Mouse (Mus musculus) adrenal gland, adult 10 weeks (tissue): ENCODE data around the gene H2-D1. TPM values are rescaled to one million over a fixed set of nuclear protein-coding genes. Genes with fewer than 3 reads are reported as not detected.

Experiments used
- polyA plus RNA-seq: library from polyadenylated mRNA; stranded (reverse); fragments of 350-450 nt; fragmentation: Illumina TruSeq; extraction: RNeasy Lipid Tissue Mini Kit (QIAGEN cat#74804); gene quantifications from one replicate; pipeline ENCODE4 v1.2.3, GENCODE M21; 2014; ENCODE audit warnings: low read depth, low replicate concordance

The H2-D1 gene
- 42.0 TPM for polyA plus RNA-seq

DNA sequence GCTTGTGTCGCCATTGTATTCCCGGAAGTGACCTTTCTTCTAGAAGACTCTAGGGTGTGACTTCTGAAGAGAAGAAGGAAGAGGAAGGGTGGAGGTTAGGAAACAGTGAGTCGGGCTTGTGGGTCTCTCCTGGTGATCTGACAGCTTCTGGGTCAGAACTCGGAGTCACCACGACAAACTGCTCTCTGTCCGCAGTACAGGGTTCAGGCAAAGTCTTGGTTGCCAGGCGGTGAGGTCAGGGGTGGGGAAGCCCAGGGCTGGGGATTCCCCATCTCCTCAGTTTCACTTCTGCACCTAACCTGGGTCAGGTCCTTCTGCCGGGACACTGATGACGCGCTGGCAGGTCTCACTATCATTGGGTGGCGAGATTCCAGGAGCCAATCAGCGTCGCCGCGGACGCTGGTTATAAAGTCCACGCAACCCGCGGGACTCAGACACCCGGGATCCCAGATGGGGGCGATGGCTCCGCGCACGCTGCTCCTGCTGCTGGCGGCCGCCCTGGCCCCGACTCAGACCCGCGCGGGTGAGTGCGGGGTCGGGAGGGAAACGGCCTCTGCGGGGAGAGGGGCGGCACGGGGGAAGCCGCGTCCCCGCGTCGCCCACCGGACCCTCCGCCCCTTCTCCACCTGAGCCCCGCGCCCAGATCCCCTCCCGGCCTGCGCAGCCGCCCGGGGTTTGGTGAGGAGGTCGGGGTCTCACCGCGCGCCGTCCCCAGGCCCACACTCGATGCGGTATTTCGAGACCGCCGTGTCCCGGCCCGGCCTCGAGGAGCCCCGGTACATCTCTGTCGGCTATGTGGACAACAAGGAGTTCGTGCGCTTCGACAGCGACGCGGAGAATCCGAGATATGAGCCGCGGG lies at the start of gene H2-D1:
H2-D1 (plus strand) TSS at position 67 of the 859 bp plus-strand sequence.

DNA sequence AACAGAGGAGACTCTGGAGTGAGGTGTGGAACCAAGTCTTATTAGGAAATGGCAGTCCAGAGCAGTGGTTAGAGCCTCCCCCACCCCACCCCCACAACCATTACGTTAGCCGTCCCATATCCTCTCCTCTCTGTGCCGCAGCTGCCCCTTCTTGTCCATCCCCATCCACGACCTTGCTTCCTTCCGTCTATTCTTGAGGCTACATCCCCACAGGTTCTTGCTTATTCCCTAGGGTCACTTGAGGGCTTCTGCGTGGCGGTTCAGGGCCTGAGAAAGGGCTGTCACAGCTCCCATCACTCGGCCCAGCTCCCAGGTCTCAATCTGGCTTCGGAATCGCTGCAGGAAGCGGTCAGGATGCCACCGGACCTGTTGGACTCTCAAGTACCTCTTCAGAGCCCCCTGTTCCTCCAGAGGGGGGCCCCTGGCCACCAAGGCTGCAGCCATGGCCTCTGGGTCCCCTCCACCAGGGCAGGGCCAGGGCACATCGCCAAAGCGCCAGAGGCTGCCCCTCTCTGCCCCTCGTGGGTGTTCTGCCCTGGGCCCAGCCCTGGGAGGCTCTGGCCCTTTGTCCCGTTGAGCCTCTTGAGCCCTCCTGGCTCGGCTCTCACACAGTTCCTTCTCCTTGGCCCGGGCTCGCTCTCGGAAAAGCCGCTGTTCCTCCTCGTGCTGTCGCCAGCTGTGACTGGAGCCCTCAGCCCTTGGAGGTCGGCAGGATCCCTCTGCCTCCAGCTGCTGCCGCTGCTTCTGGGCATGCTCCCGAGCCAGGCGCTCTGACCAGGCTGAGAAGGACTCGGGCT lies 42.2 kb upstream of the H2-D1 start, which contains the start of gene Gm16181:
Gm16181 (plus strand) TSS at position 679 of the 797 bp plus-strand sequence.

DNA sequence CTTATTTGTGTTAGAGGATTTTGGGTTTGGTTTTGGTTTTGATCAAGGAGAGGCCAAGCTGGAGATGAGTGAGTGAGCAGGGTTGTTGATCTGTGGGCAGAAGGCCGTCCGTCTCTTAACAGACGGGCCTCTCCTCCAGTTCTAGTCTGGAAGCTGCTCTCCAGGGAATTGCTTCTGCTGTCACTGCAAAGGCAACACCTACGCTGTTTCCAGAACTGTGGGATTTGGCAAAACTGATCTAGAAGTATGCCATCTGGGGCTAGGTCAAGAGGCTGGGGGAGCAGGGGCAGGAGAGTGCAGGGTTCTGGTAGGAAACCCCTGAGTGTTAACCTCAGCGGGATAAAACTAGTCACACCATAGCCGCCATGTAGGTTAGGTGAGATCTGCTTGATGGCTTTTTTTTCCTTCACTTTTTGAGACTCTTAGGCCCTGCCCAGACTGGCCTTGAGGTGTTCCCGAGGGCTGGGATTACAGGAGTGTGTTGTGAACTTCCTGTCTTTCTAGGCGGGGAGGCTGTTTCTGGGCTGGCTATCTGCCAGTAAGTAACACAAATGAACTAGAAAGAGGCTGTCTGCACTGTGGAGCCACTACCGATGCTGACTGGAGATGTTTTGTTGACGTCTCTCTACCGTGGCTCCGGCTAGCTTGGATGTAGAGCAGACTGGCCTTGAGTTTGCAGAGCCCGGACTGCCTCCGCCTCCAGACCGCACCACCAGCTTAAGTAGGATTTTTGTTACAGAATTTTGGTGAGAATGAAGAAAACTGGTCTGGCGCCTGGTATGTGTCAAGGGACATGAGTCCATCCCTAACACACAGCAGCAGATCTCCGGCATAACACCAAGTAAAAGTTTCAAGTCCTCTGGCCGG lies 29.2 kb upstream of the H2-D1 start, which contains the start of gene Atp6v1g2:
Atp6v1g2 (plus strand) TSS at position 547 of the 867 bp plus-strand sequence.

DNA sequence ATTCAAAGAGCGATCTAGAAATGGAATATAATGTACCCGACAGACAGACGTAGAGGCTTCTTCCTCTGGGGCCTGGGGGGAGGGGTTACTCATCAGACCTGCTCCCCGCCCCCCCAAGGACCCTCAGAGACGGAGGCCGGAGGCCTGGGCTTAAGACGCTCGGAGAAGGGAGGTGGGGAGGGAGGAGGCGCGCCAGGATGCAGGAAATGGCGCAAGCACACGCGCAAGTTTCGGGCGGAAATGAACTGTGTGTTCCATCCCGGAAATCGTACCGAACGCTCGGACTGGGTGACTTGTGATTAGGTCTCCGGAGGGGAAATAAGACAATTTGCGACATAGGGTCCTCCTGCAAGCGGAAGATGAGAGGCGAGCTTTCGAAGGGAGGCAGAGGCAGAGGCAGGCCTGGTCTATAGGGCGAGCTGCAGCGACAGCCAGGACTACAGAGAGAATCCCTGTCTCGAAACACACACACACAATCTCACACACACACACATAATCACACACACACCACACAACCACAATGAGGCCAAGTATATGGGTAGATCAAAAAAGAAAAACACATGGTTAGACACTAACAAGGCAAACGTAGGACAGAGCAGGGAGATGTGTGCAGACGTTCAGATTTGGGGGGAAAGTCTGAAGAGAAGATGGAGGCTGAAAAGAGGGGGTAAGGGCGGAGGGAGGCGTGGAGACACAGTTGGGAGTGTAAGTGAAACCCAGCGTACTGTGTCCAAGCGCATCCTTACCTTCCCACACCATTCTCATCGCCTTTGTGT lies 26.7 kb upstream of the H2-D1 start, which contains the start of gene Nfkbil1:
Nfkbil1 (minus strand) TSS at position 179 of the 776 bp plus-strand sequence.

DNA sequence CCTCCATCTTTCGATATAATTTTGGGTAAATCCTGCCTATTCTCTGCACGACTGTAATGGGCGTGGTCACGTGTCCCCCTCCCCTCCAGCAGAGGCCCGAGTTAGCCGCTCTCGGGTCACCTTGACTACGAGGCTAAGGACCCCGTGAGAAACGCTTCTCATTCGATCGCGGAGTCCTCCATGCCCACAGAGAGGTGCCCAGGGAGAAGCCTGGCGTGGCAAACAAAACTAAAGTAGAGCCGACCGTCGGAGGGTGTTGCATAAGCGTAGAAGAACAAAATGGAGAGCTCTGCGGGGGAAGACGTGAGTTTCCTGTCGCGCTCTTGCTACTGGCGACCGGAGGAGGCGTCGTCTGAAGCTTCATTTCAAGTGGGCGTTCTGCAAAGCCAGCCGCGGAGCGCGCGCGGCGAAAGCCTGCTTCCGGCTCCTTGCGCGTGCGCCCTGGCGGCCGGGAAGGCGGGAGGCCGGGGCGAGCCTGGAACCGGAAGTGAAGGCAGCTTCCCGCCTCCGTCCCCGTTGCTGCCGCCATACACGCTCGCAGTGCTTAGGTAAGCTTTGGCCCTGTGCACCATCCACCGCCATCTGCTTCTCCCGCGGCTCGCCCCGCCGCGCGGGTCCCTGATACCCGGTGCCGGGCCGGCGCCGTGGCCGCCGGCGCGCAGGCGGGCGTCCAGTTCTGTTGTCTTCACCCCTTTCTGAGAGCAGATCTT lies 21.1 kb upstream of the H2-D1 start, which contains the start of gene Ddx39b:
Ddx39b (plus strand) TSS at position 442 of the 710 bp plus-strand sequence.

Other genes starting within 250 kb of the H2-D1 start
- not detected for gene Vwa7, start 246.2 kb upstream of the H2-D1 start, polyA plus RNA-seq
- gene Sapcd1, start 234.7 kb upstream of the H2-D1 start, polyA plus RNA-seq, result not detected
- gene Msh5, start 216.0 kb upstream of the H2-D1 start, polyA plus RNA-seq, result not detected
- 23.6 TPM for gene Clic1, start 212.8 kb upstream of the H2-D1 start, polyA plus RNA-seq
- not detected for gene Ddah2, start 203.7 kb upstream of the H2-D1 start, polyA plus RNA-seq
- not detected for gene Ly6g6c, start 197.3 kb upstream of the H2-D1 start, polyA plus RNA-seq
- gene Mpig6b, start 196.5 kb upstream of the H2-D1 start, polyA plus RNA-seq, result not detected
- gene Ly6g6e, start 185.8 kb upstream of the H2-D1 start, polyA plus RNA-seq, result not detected
- gene Ly6g6d, start 184.7 kb upstream of the H2-D1 start, polyA plus RNA-seq, result not detected
- gene Ly6g6f, start 177.1 kb upstream of the H2-D1 start, polyA plus RNA-seq, result not detected
- gene Abhd16a, start 173.5 kb upstream of the H2-D1 start, polyA plus RNA-seq, result 4.8 TPM
- gene Ly6g5c, start 154.5 kb upstream of the H2-D1 start, polyA plus RNA-seq, result not detected
- gene Ly6g5b, start 147.3 kb upstream of the H2-D1 start, polyA plus RNA-seq, result not detected
- 1.4 TPM for gene Gpank1, start 141.3 kb upstream of the H2-D1 start, polyA plus RNA-seq
- gene Csnk2b, start 140.7 kb upstream of the H2-D1 start, polyA plus RNA-seq, result 163 TPM
- 1.3 TPM for gene D17H6S53E, start 136.4 kb upstream of the H2-D1 start, polyA plus RNA-seq
- not detected for gene Apom, start 130.7 kb upstream of the H2-D1 start, polyA plus RNA-seq
- gene Bag6, start 127.6 kb upstream of the H2-D1 start, polyA plus RNA-seq, result 11.5 TPM
- 7.2 TPM for gene Prrc2a, start 97.8 kb upstream of the H2-D1 start, polyA plus RNA-seq
- gene Aif1, start 86.7 kb upstream of the H2-D1 start, polyA plus RNA-seq, result 8.7 TPM
- not detected for gene Lst1, start 74.3 kb upstream of the H2-D1 start, polyA plus RNA-seq
- gene Ltb, start 68.3 kb upstream of the H2-D1 start, polyA plus RNA-seq, result not detected
- not detected for gene Tnf, start 60.7 kb upstream of the H2-D1 start, polyA plus RNA-seq
- not detected for gene Lta, start 57.4 kb upstream of the H2-D1 start, polyA plus RNA-seq
- not detected for gene Gm16181, start 41.9 kb upstream of the H2-D1 start, polyA plus RNA-seq
- 5.0 TPM for gene Atp6v1g2, start 29.1 kb upstream of the H2-D1 start, polyA plus RNA-seq
- not detected for gene Nfkbil1, start 26.9 kb upstream of the H2-D1 start, polyA plus RNA-seq
- gene Ddx39b, start 21.0 kb upstream of the H2-D1 start, polyA plus RNA-seq, result 11.1 TPM
- gene H2-Q1, start 57.7 kb downstream of the H2-D1 start, polyA plus RNA-seq, result not detected
- 2.0 TPM for gene H2-Q2, start 79.5 kb downstream of the H2-D1 start, polyA plus RNA-seq
- gene H2-Q4, start 116.9 kb downstream of the H2-D1 start, polyA plus RNA-seq, result 19.9 TPM
- gene H2-Q6, start 162.1 kb downstream of the H2-D1 start, polyA plus RNA-seq, result 3.8 TPM
- 3.2 TPM for gene H2-Q7, start 176.4 kb downstream of the H2-D1 start, polyA plus RNA-seq
- gene H2-Q10, start 207.4 kb downstream of the H2-D1 start, polyA plus RNA-seq, result 2.9 TPM
- gene Pou5f1, start 243.3 kb downstream of the H2-D1 start, polyA plus RNA-seq, result not detected